Mouse (Mus musculus) lung, adult 2 months (tissue): Measurements from ENCODE around the gene Fnbp1.

ENCODE experiments used
- CTCF ChIP-seq: fragments of 200-500 bp; IDR thresholded peaks from 2 replicates; pipeline ENCODE4 v1.5.1; 2011; ENCODE audit warnings: mild to moderate bottlenecking, low read length, control low read depth; ENCODE audit not compliant: insufficient read depth
- POLR2A ChIP-seq: fragments of 200-500 bp; IDR thresholded peaks from 2 replicates; pipeline ENCODE4 v1.6.1; 2011; ENCODE audit warnings: low read depth, mild to moderate bottlenecking, control low read depth, low read length, borderline replicate concordance; ENCODE audit errors: extremely low read depth

DNA sequence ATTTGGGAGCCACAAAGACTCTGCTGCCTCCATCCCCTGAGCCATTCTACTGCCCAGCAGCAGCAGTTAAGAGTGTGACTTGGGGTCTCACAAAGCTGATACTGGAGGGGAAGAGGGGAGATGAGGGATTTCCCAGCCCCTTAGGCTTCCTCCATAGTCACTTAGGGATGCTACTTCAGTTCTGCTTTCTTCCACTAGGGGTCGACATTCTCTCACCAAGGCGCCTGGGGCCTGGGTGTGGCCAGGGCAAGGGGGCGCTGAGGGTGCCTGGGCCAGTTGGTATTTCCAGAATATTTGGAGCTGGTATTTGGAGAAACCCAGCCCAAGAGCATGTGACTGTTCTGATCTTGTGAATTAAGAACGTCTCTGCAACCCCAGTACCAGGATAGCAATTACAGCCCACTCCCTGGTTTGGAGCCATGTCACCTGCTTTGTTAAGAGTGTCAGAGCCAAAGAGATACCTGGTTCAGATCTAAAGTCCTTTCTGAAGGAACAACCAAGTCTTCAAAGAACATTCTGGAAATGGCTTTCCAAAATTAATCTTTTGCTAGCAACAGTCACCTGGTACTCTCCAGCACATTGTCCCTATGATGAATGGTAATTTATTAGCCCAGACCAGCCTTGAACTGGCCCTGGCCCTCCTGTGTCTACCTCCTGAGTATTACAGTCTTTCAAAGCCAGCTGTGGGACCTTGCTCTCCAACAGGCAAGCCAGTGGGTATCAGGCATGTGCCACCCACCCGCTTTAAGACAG lies 117.0 kb downstream of the Fnbp1 start:
- no peak for TF ChIP-seq POLR2A
- TF ChIP-seq CTCF, result peak; percentile 73
